Comparison of ENCODE assay signal across 8 mouse cellular contexts in the genomic region with DNA sequence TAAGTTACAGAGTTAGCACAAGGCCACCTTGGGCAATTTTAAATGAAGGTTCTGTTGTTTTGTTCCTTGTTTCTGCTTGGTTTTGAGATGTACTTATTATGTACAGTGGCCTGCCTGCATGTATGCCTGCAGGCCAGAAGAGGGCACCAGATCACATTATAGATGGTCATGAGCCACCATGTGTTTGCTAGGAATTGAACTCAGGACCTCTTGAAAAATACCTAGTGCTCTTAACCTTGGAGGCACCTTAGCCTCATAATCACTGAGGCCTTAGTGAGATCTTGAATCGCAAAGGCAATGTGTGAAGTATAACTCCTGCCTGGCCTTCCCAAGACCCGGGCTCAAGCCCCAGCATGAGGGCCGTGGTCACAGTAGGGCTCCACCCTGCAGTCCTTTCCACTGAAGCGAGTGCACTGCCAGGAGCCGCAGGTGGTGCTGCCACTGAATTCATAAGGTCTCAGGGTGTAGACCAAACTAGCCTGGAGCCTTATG. TPM values are rescaled to one million over a fixed set of nuclear protein-coding genes. Genes with fewer than 3 reads are reported as not detected.
A peak's percentile ranks its signal among the peaks of the same experiment; 100 is the strongest.
DNase-seq lines count a peak whose midpoint lies in the region; ATAC-seq and TF ChIP-seq lines count a peak whose summit lies in the region.

No protein-coding gene starts in this region.

- ATAC-seq in embryonic facial prominence, embryonic 11.5 days (replicated peaks; ENCODE audit: insufficient number of reproducible peaks, low FRiP score, low TSS enrichment, low read depth) = no peak
- no peak for ATAC-seq in midbrain, postnatal 0 days (ENCODE audit: low FRiP score)
- ATAC-seq in midbrain, embryonic 15.5 days (replicated peaks) = no peak
- no peak for ATAC-seq in intestine, embryonic 14.5 days (replicated peaks; ENCODE audit: low FRiP score, low TSS enrichment, low read depth)

- WGBS in embryonic facial prominence, embryonic 11.5 days = 87% methylated on average over 5 of the region's 5 CpGs
- 89% methylated on average over 5 of the region's 5 CpGs for WGBS in embryonic facial prominence, embryonic 10.5 days
- 94% methylated on average over 5 of the region's 5 CpGs for WGBS in midbrain, postnatal 0 days
- WGBS in midbrain, embryonic 15.5 days = 84% methylated on average over 5 of the region's 5 CpGs
- WGBS in intestine, embryonic 14.5 days = 91% methylated on average over 5 of the region's 5 CpGs

- no peak overlapping the region for H3K9ac ChIP-seq in embryonic facial prominence, embryonic 11.5 days (replicated peaks; ENCODE audit: low read length)
- H3K9ac ChIP-seq in midbrain, postnatal 0 days (replicated peaks; ENCODE audit: low read length, poor library complexity, severe bottlenecking) = no peak overlapping the region
- H3K9ac ChIP-seq in midbrain, embryonic 15.5 days = no peak overlapping the region
- H3K9ac ChIP-seq in intestine, embryonic 14.5 days (ENCODE audit: low read length) = no peak overlapping the region

- peak; percentile 33 for DNase-seq in embryonic facial prominence, embryonic 11.5 days (ENCODE audit: low spot score)
- no peak for DNase-seq in embryonic facial prominence, embryonic 10.5 days (ENCODE audit: low spot score)
- DNase-seq in midbrain, postnatal 0 days (ENCODE audit: low spot score) = peak; percentile 38
- peak; percentile 51 for DNase-seq in intestine, embryonic 14.5 days (ENCODE audit: low spot score)
- DNase-seq in thymus, postnatal 14 days = peak; percentile 53
- no peak for DNase-seq in gastrocnemius, adult 8-10 months (ENCODE audit: low spot score in 2 of 2)
- DNase-seq in right cerebral cortex, postnatal 36 days (ENCODE audit: low spot score in 2 of 2) = no peak

- H3K27ac ChIP-seq in embryonic facial prominence, embryonic 11.5 days (replicated peaks; ENCODE audit: low read depth, low read length) = no peak overlapping the region
- no peak overlapping the region for H3K27ac ChIP-seq in embryonic facial prominence, embryonic 10.5 days (replicated peaks)
- H3K27ac ChIP-seq in midbrain, postnatal 0 days (ENCODE audit: low read depth, low read length) = no peak overlapping the region
- H3K27ac ChIP-seq in midbrain, embryonic 15.5 days = no peak overlapping the region
- H3K27ac ChIP-seq in intestine, embryonic 14.5 days (ENCODE audit: low read depth) = no peak overlapping the region

- H3K36me3 ChIP-seq in embryonic facial prominence, embryonic 11.5 days (replicated peaks; ENCODE audit: control insufficient read depth, insufficient read depth, low read depth, low read length) = no peaks in the 10 kb centered on the region
- H3K36me3 ChIP-seq in embryonic facial prominence, embryonic 10.5 days (replicated peaks) = peaks cover 67% of the 10 kb centered on the region
- no peaks in the 10 kb centered on the region for H3K36me3 ChIP-seq in midbrain, postnatal 0 days (ENCODE audit: insufficient read depth, low read length)
- no peaks in the 10 kb centered on the region for H3K36me3 ChIP-seq in midbrain, embryonic 15.5 days (replicated peaks)
- H3K36me3 ChIP-seq in intestine, embryonic 14.5 days (ENCODE audit: control insufficient read depth, insufficient read depth, low read length) = peaks cover 5% of the 10 kb centered on the region; the same call in 1 of the 2 replicates

- no peaks in the 10 kb centered on the region for H3K27me3 ChIP-seq in embryonic facial prominence, embryonic 11.5 days (ENCODE audit: control insufficient read depth, insufficient read depth, low read length)
- H3K27me3 ChIP-seq in embryonic facial prominence, embryonic 10.5 days (replicated peaks; ENCODE audit: low read depth, poor library complexity, severe bottlenecking) = no peaks in the 10 kb centered on the region
- H3K27me3 ChIP-seq in midbrain, postnatal 0 days (ENCODE audit: insufficient read depth, low read length) = no peaks in the 10 kb centered on the region
- H3K27me3 ChIP-seq in midbrain, embryonic 15.5 days (replicated peaks) = no peaks in the 10 kb centered on the region
- H3K27me3 ChIP-seq in intestine, embryonic 14.5 days (replicated peaks; ENCODE audit: control insufficient read depth, insufficient read depth, low read length) = no peaks in the 10 kb centered on the region

- no peaks in the 10 kb centered on the region for H3K9me3 ChIP-seq in embryonic facial prominence, embryonic 11.5 days (replicated peaks; ENCODE audit: control insufficient read depth, low read length)
- no peaks in the 10 kb centered on the region for H3K9me3 ChIP-seq in embryonic facial prominence, embryonic 10.5 days
- no peaks in the 10 kb centered on the region for H3K9me3 ChIP-seq in midbrain, postnatal 0 days (ENCODE audit: low read length)
- no peaks in the 10 kb centered on the region for H3K9me3 ChIP-seq in midbrain, embryonic 15.5 days
- H3K9me3 ChIP-seq in intestine, embryonic 14.5 days (ENCODE audit: control insufficient read depth, low read length) = no peaks in the 10 kb centered on the region

- no peak overlapping the region for H3K4me2 ChIP-seq in embryonic facial prominence, embryonic 11.5 days (ENCODE audit: low read depth, low read length)
- no peak overlapping the region for H3K4me2 ChIP-seq in midbrain, postnatal 0 days (ENCODE audit: low read depth, low read length, poor library complexity, severe bottlenecking)
- no peak overlapping the region for H3K4me2 ChIP-seq in midbrain, embryonic 15.5 days
- H3K4me2 ChIP-seq in intestine, embryonic 14.5 days (ENCODE audit: low read length) = no peak overlapping the region

- no peaks in the 10 kb centered on the region for H3K4me1 ChIP-seq in embryonic facial prominence, embryonic 11.5 days (ENCODE audit: control insufficient read depth, insufficient read depth, low read length)
- peaks cover 27% of the 10 kb centered on the region for H3K4me1 ChIP-seq in embryonic facial prominence, embryonic 10.5 days
- peaks cover 7% of the 10 kb centered on the region; the same call in 1 of the 2 replicates for H3K4me1 ChIP-seq in midbrain, postnatal 0 days (ENCODE audit: insufficient read depth, low read length)
- H3K4me1 ChIP-seq in midbrain, embryonic 15.5 days = peaks cover 13% of the 10 kb centered on the region
- H3K4me1 ChIP-seq in intestine, embryonic 14.5 days (replicated peaks; ENCODE audit: control insufficient read depth, insufficient read depth, low read length) = 0 out of 2 replicates have a peak, but pooled peaks cover 11% of the 10 kb centered on the region

- TF ChIP-seq CTCF in midbrain, postnatal 0 days (IDR thresholded peaks at IDR 0.05) = peak; percentile 77

- no peak overlapping the region for H3K4me3 ChIP-seq in embryonic facial prominence, embryonic 11.5 days (ENCODE audit: low read depth, low read length)
- no peak overlapping the region for H3K4me3 ChIP-seq in embryonic facial prominence, embryonic 10.5 days
- H3K4me3 ChIP-seq in midbrain, postnatal 0 days (ENCODE audit: low read depth, low read length) = no peak overlapping the region
- no peak overlapping the region for H3K4me3 ChIP-seq in midbrain, embryonic 15.5 days
- H3K4me3 ChIP-seq in intestine, embryonic 14.5 days (ENCODE audit: low read depth, low read length) = no peak overlapping the region

RNA-seq across cellular contexts. Expression of a gene that starts 6.6 kb away (rescaled TPM):
- 132 and 142 TPM in 2 replicates for polyA plus RNA-seq in embryonic facial prominence, embryonic 11.5 days (2014; fragmentation: Nextera tagmentation; extraction: Ambion mirVana)
- polyA plus RNA-seq in embryonic facial prominence, embryonic 10.5 days (2016; fragmentation: Nextera tagmentation; extraction: Ambion mirVana) = 79.4 and 82.9 TPM in 2 replicates
- 65.9 and 81.4 TPM in 2 replicates for total RNA-seq in midbrain, postnatal 0 days (2014; rRNA removed)
- 53.1 and 58.5 TPM in 2 replicates for polyA plus RNA-seq in midbrain, postnatal 0 days (2015; fragmentation: Nextera tagmentation; extraction: Ambion mirVana)
- polyA plus RNA-seq in midbrain, embryonic 15.5 days (2015; fragmentation: Nextera tagmentation; extraction: Ambion mirVana) = 59.6 and 61.7 TPM in 2 replicates
- 71.3 and 72.7 TPM in 2 replicates for polyA plus RNA-seq in intestine, embryonic 14.5 days (2014; fragmentation: Nextera tagmentation; extraction: Ambion mirVana)
- total RNA-seq in gastrocnemius, adult 8-10 months (2022) = 100 to 1,000 TPM; 270 to 418 (median 347) TPM

RNA-seq across cellular contexts. Expression of a gene that starts 42.4 kb away (rescaled TPM):
- polyA plus RNA-seq in embryonic facial prominence, embryonic 11.5 days (2014; fragmentation: Nextera tagmentation; extraction: Ambion mirVana) = 448 and 468 TPM in 2 replicates
- 439 and 441 TPM in 2 replicates for polyA plus RNA-seq in embryonic facial prominence, embryonic 10.5 days (2016; fragmentation: Nextera tagmentation; extraction: Ambion mirVana)
- total RNA-seq in midbrain, postnatal 0 days (2014; rRNA removed) = 230 and 286 TPM in 2 replicates
- polyA plus RNA-seq in midbrain, postnatal 0 days (2015; fragmentation: Nextera tagmentation; extraction: Ambion mirVana) = 321 and 322 TPM in 2 replicates
- polyA plus RNA-seq in midbrain, embryonic 15.5 days (2015; fragmentation: Nextera tagmentation; extraction: Ambion mirVana) = 348 and 352 TPM in 2 replicates
- polyA plus RNA-seq in intestine, embryonic 14.5 days (2014; fragmentation: Nextera tagmentation; extraction: Ambion mirVana) = 319 and 330 TPM in 2 replicates
- total RNA-seq in gastrocnemius, adult 8-10 months (2022) = 10 to 100 TPM; 57.2 to 77.8 (median 64.6) TPM

RNA-seq across cellular contexts. Expression of a gene that starts 55.6 kb away (rescaled TPM):
- polyA plus RNA-seq in embryonic facial prominence, embryonic 11.5 days (2014; fragmentation: Nextera tagmentation; extraction: Ambion mirVana) = 340 and 341 TPM in 2 replicates
- 364 and 380 TPM in 2 replicates for polyA plus RNA-seq in embryonic facial prominence, embryonic 10.5 days (2016; fragmentation: Nextera tagmentation; extraction: Ambion mirVana)
- total RNA-seq in midbrain, postnatal 0 days (2014; rRNA removed) = 124 and 125 TPM in 2 replicates
- 239 and 250 TPM in 2 replicates for polyA plus RNA-seq in midbrain, postnatal 0 days (2015; fragmentation: Nextera tagmentation; extraction: Ambion mirVana)
- 223 and 226 TPM in 2 replicates for polyA plus RNA-seq in midbrain, embryonic 15.5 days (2015; fragmentation: Nextera tagmentation; extraction: Ambion mirVana)
- 380 and 384 TPM in 2 replicates for polyA plus RNA-seq in intestine, embryonic 14.5 days (2014; fragmentation: Nextera tagmentation; extraction: Ambion mirVana)
- 100 to 1,000 TPM; 278 to 304 (median 295) TPM for total RNA-seq in gastrocnemius, adult 8-10 months (2022)

Comparison
In these comparisons a context has a peak if more than half of its experiments do, and no peak if none do; other contexts are left out.
1. DNase-seq: peak in embryonic facial prominence, embryonic 11.5 days (single experiment), midbrain, postnatal 0 days (single experiment), intestine, embryonic 14.5 days (single experiment) and thymus, postnatal 14 days (single experiment); none in embryonic facial prominence, embryonic 10.5 days (single experiment), gastrocnemius, adult 8-10 months (0 of 2) and right cerebral cortex, postnatal 36 days (0 of 2).